Mouse (Mus musculus): ENCODE measurements at regions not wholly inside any gene's neighbourhood (a gene's known extent, or its start where the extent isn't known, plus 50 kb on each side); places are given as distances from the start of the nearest gene placed in this dataset.
A peak's percentile ranks its signal among the peaks of the same experiment; 100 is the strongest.

- no peak overlapping the region for H3K27ac ChIP-seq (replicated peaks; ENCODE audit: insufficient read depth, low read depth, low read length)
- peak overlapping the region; percentile 41; the same call in 1 of the 2 replicates for H3K4me3 ChIP-seq (ENCODE audit: insufficient read depth, low read depth, low read length)
- DNase-seq (ENCODE audit: extremely low read depth, low read depth, low spot score) = no peak
- H3K9ac ChIP-seq (ENCODE audit: low read depth, low read length) = 0 out of 2 replicates have a peak overlapping the region, but pooled peaks have one; percentile 35
- H3K36me3 ChIP-seq (ENCODE audit: control insufficient read depth, insufficient read depth, low read length) = no peaks in the 10 kb centered on the region
- 5% methylated on average over 26 of the region's 26 CpGs for WGBS
- TF ChIP-seq CTCF (IDR thresholded peaks at IDR 0.05; ENCODE audit: low read depth, low read length) (no peak), POLR2A (IDR thresholded peaks at IDR 0.05; ENCODE audit: extremely low read depth, insufficient read depth, low read length) (no peak)
- H3K27me3 ChIP-seq (ENCODE audit: control insufficient read depth, insufficient read depth, low read length) = peaks cover 20% of the 10 kb centered on the region
- H3K4me1 ChIP-seq (ENCODE audit: control insufficient read depth, insufficient read depth, low read length) = no peaks in the 10 kb centered on the region
- H3K79me2 ChIP-seq (ENCODE audit: control insufficient read depth, insufficient read depth, low read length) = no peaks in the 10 kb centered on the region
Measured at GRCm38 (mm10) chr13:94710574-94711172, 78.0 kb upstream of the Tbca start.

GRCm38 (mm10) chr13:94713451-94713850 is 75.3 kb upstream of the Tbca start:
- Histone ChIP-seq H3K27ac (replicated peaks; ENCODE audit: insufficient read depth, low read depth, low read length) (no peak overlapping the region), H3K9ac (ENCODE audit: low read depth, low read length) (no peak overlapping the region), H3K27me3 (ENCODE audit: control insufficient read depth, insufficient read depth, low read length) (peaks cover 13% of the 10 kb centered on the region), H3K36me3 (ENCODE audit: control insufficient read depth, insufficient read depth, low read length) (no peaks in the 10 kb centered on the region), H3K4me1 (ENCODE audit: control insufficient read depth, insufficient read depth, low read length) (no peaks in the 10 kb centered on the region), H3K4me3 (ENCODE audit: insufficient read depth, low read depth, low read length) (no peak overlapping the region), H3K79me2 (ENCODE audit: control insufficient read depth, insufficient read depth, low read length) (no peaks in the 10 kb centered on the region)
- TF ChIP-seq CTCF (IDR thresholded peaks at IDR 0.05; ENCODE audit: low read depth, low read length) (no peak), POLR2A (IDR thresholded peaks at IDR 0.05; ENCODE audit: extremely low read depth, insufficient read depth, low read length) (no peak)
- no peak for DNase-seq (ENCODE audit: extremely low read depth, low read depth, low spot score)
- WGBS = 61% methylated on average over 3 of the region's 3 CpGs

DNA sequence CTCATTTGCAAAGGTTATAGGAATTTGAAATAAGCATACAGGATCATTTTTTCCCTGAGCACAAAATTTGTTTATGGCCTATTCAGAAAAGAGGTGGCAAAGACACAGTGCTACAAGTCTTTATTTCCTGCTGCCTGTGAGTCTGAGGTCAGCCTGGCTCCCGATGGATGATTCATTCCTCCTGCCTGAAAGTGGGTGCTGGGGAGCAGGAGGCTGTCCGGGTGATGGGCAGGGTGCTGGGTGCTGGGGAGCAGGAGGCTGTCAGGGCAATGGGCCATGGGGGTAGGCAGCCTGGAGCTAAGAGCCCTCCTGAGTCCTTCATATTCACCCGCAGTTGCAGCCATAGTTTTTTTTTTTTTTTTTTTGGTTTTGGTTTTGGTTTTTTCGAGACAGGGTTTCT is 67.1 kb upstream of the Tbca start:
- Histone ChIP-seq H3K4me3 (ENCODE audit: insufficient read depth, low read depth, low read length) (peak overlapping the region; percentile 47; the same call in 1 of the 2 replicates), H3K9ac (ENCODE audit: low read depth, low read length) (0 out of 2 replicates have a peak overlapping the region, but pooled peaks have one; percentile 47), H3K27me3 (ENCODE audit: control insufficient read depth, insufficient read depth, low read length) (no peaks in the 10 kb centered on the region), H3K36me3 (ENCODE audit: control insufficient read depth, insufficient read depth, low read length) (no peaks in the 10 kb centered on the region), H3K27ac (replicated peaks; ENCODE audit: insufficient read depth, low read depth, low read length) (no peak overlapping the region), H3K79me2 (ENCODE audit: control insufficient read depth, insufficient read depth, low read length) (no peaks in the 10 kb centered on the region), H3K4me1 (ENCODE audit: control insufficient read depth, insufficient read depth, low read length) (no peaks in the 10 kb centered on the region)
- TF ChIP-seq CTCF (IDR thresholded peaks at IDR 0.05; ENCODE audit: low read depth, low read length) (no peak), POLR2A (IDR thresholded peaks at IDR 0.05; ENCODE audit: extremely low read depth, insufficient read depth, low read length) (no peak)
- 72% methylated on average over 4 of the region's 4 CpGs for WGBS
- DNase-seq (ENCODE audit: extremely low read depth, low read depth, low spot score) = no peak

Data from liver, adult 2 months (tissue).